Mouse (Mus musculus) erythroblast, embryonic 14.5 days (primary cell): ENCODE results near the gene Mrpl57. TPM values are rescaled to one million over a fixed set of nuclear protein-coding genes. Genes with fewer than 3 reads are reported as not detected.
"Not testable (repeated sequence)": the region's sequence is repeated elsewhere in the genome, so short reads cannot be mapped to it uniquely, and the experiment has no call there.

Experiments
- H3K27me3 ChIP-seq: 2 replicates; pipeline ENCODE4 v1.6.1; 2012; ENCODE audit warnings: inconsistent platforms; ENCODE audit not compliant: control insufficient read depth
- H3K36me3 ChIP-seq: 2 replicates; pipeline ENCODE4 v1.6.1; 2012; ENCODE audit warnings: mild to moderate bottlenecking, inconsistent platforms; ENCODE audit not compliant: control insufficient read depth
- H3K4me1 ChIP-seq: 2 replicates; pipeline ENCODE4 v1.6.1; 2012; ENCODE audit warnings: inconsistent platforms; ENCODE audit not compliant: control insufficient read depth
- H3K4me3 ChIP-seq: replicated peaks from 2 replicates; pipeline ENCODE3; 2012; ENCODE audit warnings: moderate library complexity, mild to moderate bottlenecking, inconsistent platforms
- H3K9me3 ChIP-seq: 2 replicates; pipeline ENCODE4 v1.6.1; 2012; ENCODE audit warnings: low read length, inconsistent platforms, mixed read lengths; ENCODE audit not compliant: control insufficient read depth
- GATA1 ChIP-seq: IDR thresholded peaks from 2 replicates; pipeline ENCODE4 v1.6.1; 2012; ENCODE audit warnings: low read length, inconsistent platforms, mixed read lengths
- TAL1 ChIP-seq: IDR thresholded peaks from 3 replicates; pipeline ENCODE4 v1.6.1; 2012; ENCODE audit warnings: low read length, inconsistent platforms, mixed read lengths
- polyA plus RNA-seq: library from polyadenylated mRNA; stranded (reverse); fragments of >175 nt; gene quantifications from 2 replicates; pipeline ENCODE4 v1.2.3, GENCODE M21; 2012

Mrpl57 gene
- polyA plus RNA-seq, 1 experiment: 75.2 TPM

DNA sequence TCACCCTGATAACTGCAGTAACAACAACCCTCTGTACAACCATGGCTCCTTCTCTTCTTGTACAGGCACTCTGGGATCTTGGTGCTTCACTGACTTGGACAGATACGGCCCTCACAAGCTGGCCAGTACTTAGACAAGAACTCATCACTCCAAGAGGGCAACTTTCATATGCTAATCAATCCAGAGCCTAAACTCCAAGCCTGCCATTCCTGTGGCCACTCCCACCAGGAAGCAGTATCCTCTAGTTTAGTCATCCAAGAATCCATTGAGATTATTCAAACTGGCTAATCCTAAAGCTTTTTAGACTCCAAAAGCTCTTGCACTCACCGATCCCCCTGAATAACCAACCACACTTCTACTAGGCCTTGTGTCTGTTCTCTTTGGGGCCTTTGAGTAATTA lies 26.9 kb downstream of the Mrpl57 start:
- no peak overlapping the region for H3K4me3 ChIP-seq

DNA sequence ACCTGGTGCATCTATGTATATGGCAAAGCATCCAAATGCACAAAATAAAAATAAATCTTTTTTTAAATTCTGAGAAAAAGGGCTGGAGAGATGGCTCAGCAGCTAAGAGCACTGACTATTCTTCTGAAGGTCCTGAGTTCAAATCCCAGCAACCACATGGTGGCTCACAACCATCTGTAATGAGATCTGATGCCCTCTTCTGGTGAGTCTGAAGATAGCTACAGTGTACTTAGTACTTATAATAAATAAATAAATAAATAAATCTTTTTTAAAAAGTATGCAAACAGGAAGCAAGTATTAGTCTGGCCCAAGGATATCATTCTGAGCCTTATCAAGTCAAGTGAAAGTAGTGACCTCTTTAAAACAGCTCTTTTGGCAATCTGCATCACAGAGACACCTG lies 30.0 kb downstream of the Mrpl57 start:
- not testable (repeated sequence) for H3K36me3 ChIP-seq, H3K9me3 ChIP-seq, H3K27me3 ChIP-seq, H3K4me1 ChIP-seq, H3K4me3 ChIP-seq

More for the DNA sequence above, 26.9 kb downstream of the Mrpl57 start:
- Histone ChIP-seq H3K27me3 (no peaks in the 10 kb centered on the region), H3K36me3 (no peaks in the 10 kb centered on the region), H3K9me3 (no peaks in the 10 kb centered on the region), H3K4me1 (peaks cover 6% of the 10 kb centered on the region)
- TF ChIP-seq TAL1 (no peak), GATA1 (no peak)

DNA sequence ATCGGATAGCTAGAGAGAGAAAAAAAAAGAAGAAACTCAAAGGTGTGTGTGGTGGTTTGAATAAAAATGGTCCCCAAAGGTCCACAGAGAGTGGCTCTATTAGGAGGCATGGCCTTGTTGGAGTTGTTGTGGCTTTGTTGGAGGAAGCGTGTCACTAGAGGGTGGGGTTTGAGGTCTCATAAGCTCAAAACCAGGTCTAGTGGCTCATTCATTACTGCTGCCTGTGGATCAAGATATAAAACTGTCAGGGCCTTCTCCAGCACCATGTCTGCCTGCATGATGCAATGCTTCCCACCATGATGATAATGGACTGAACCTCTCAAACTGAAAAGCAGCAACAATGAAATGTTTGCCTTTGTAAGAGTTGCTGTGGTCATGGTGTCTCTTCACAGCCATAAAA lies 32.6 kb downstream of the Mrpl57 start:
- Histone ChIP-seq H3K27me3 (no peaks in the 10 kb centered on the region), H3K36me3 (no peaks in the 10 kb centered on the region; the same call in 1 of the 2 replicates), H3K4me1 (peaks cover 4% of the 10 kb centered on the region), H3K4me3 (no peak overlapping the region), H3K9me3 (no peaks in the 10 kb centered on the region)
- no peak for TF ChIP-seq GATA1
- TF ChIP-seq TAL1: no peak

DNA sequence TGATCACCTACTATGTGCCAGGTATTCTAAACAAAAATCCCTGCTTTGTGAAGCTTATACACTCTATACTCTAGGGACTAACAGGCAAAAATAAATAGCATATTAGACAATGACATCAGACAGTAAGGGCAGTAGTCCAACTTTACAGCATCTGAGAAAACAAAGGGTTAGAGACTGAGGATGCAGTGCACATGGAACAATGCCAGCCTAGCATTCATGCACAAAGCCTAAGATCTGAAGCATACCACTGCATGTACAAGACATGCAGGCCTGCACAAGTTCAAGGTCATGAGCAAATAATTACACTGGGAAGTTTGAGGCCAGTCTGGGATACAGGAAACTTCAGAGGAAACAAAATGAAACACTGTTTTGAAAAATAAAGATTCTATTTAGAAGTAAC lies 33.5 kb downstream of the Mrpl57 start:
- TF ChIP-seq GATA1 (no peak), TAL1 (no peak)
- Histone ChIP-seq H3K27me3 (no peaks in the 10 kb centered on the region), H3K9me3 (no peaks in the 10 kb centered on the region), H3K4me3 (no peak overlapping the region), H3K4me1 (peaks cover 4% of the 10 kb centered on the region), H3K36me3 (no peaks in the 10 kb centered on the region; the same call in 1 of the 2 replicates)

DNA sequence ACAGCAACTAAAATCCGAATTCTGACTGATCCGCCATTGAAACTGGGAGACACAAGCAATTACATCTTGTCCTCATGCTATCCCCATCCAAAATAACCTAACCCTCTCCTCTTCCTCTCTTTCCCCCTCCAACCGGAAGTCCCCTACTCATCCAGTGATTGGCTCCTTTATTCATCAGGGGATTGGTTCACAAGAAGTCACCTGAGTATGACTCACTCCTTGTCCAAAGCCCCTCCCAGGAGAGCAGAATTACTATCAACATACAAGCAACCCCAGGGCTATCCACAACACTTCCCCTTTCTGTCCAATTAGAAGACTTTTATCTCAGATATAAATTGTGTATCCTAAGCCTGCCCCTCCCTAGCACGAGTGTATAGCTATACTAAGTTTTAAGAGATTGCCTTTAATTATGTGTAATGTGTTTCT lies 36.0 kb downstream of the Mrpl57 start:
- no peak for TF ChIP-seq TAL1
- no peak for TF ChIP-seq GATA1
- Histone ChIP-seq H3K36me3 (no peaks in the 10 kb centered on the region; the same call in 1 of the 2 replicates), H3K4me3 (no peak overlapping the region), H3K27me3 (no peaks in the 10 kb centered on the region), H3K9me3 (no peaks in the 10 kb centered on the region), H3K4me1 (peaks cover 6% of the 10 kb centered on the region)

DNA sequence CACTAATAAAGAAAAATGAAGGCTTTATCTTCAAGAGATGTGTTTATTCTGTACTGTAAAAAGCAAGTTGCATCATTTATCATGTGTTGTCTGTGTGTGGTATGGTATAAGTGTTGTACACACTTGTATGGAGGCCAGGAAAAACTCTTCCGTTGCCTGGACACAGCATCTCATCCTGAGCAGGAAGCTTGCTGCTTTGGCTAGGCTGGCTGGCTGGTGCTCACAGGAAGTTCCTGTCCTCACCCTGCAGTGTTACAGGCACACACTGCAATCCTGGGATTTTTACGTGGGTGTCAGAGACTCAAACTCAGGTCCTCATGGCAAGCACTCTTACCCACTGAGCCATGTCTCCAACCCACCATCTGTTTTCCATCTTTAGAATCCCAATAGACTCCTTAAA lies 37.1 kb downstream of the Mrpl57 start:
- TF ChIP-seq TAL1: no peak
- no peak for TF ChIP-seq GATA1
- H3K4me1 ChIP-seq: peaks cover 8% of the 10 kb centered on the region
- no peaks in the 10 kb centered on the region for H3K27me3 ChIP-seq
- H3K36me3 ChIP-seq: no peaks in the 10 kb centered on the region; the same call in 1 of the 2 replicates
- H3K9me3 ChIP-seq: no peaks in the 10 kb centered on the region
- no peak overlapping the region for H3K4me3 ChIP-seq

GRCm38 (mm10) chr14:57865256-57865655 lies 39.2 kb downstream of the Mrpl57 start:
- Histone ChIP-seq H3K4me1 (peaks cover 8% of the 10 kb centered on the region), H3K36me3 (no peaks in the 10 kb centered on the region; the same call in none of the 2 replicates), H3K27me3 (no peaks in the 10 kb centered on the region)

DNA sequence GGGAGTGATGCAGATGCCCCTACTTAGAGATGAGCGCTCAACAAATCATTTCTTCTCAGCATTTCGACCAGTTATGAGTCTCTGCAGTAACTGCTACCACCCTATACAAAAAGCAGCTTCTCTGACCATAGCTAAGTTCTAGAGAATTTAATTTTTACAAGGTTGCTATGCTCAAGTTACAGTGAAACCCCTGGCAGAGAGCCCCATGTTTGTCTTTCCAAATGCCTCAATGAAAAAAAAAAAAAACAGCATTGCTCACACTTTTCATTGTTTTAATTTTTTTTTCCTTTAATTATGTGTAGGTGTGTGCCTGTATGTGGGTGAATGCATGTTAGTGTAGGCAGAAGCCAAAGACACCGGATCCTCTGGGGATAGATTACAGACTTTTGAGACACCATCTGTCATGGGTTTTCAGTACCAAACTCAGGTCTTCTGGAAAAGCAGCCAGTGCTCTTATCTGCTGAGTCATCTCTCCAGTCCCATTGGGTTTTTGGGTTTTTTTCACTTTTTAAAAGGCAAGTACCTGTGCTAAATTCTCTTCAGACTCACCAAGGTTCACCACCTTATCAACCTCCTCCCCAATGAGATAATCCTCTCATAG lies 40.7 kb downstream of the Mrpl57 start:
- Histone ChIP-seq H3K4me1 (peaks cover 6% of the 10 kb centered on the region), H3K27me3 (no peaks in the 10 kb centered on the region), H3K36me3 (no peaks in the 10 kb centered on the region; the same call in none of the 2 replicates), H3K9me3 (no peaks in the 10 kb centered on the region), H3K4me3 (no peak overlapping the region)
- TF ChIP-seq GATA1 (no peak), TAL1 (no peak)

More at GRCm38 (mm10) chr14:57865256-57865655, 39.2 kb downstream of the Mrpl57 start:
- no peak overlapping the region for H3K4me3 ChIP-seq
- no peak for TF ChIP-seq TAL1
- TF ChIP-seq GATA1: no peak
- H3K9me3 ChIP-seq: no peaks in the 10 kb centered on the region

GRCm38 (mm10) chr14:57877921-57878320 lies 51.9 kb downstream of the Mrpl57 start:
- TF ChIP-seq GATA1 (no peak), TAL1 (no peak)
- no peaks in the 10 kb centered on the region for H3K4me1 ChIP-seq
- H3K9me3 ChIP-seq: no peaks in the 10 kb centered on the region
- no peak overlapping the region for H3K4me3 ChIP-seq
- no peaks in the 10 kb centered on the region for H3K36me3 ChIP-seq
- H3K27me3 ChIP-seq: no peaks in the 10 kb centered on the region

Other genes with a start within 250 kb of the Mrpl57 start
- 0.42 and 0.72 TPM in 2 replicates for gene Xpo4, start 160.8 kb upstream of the Mrpl57 start, polyA plus RNA-seq
- 0.20 and 0.37 TPM in 2 replicates for gene Gm49361, start 80.1 kb upstream of the Mrpl57 start, polyA plus RNA-seq
- 1.5 TPM in 2 replicates for gene Lats2, start 67.8 kb upstream of the Mrpl57 start, polyA plus RNA-seq
- gene Sap18, start 28.1 kb upstream of the Mrpl57 start, polyA plus RNA-seq: 83.5 and 87.7 TPM in 2 replicates
- 0.33 and 0.77 TPM in 2 replicates for gene Ska3, start within 50 bp of the Mrpl57 start, polyA plus RNA-seq
- gene Zdhhc20, start 64.0 kb downstream of the Mrpl57 start, polyA plus RNA-seq: 0.01 TPM in 1 of 2 replicates, not detected in the other
- gene Micu2, start 173.0 kb downstream of the Mrpl57 start, polyA plus RNA-seq: 2.2 and 5.8 TPM in 2 replicates
- not detected in 2 replicates for gene Fgf9, start 244.3 kb downstream of the Mrpl57 start, polyA plus RNA-seq